Mouse (Mus musculus) limb, embryonic 14.5 days (tissue): Measurements from ENCODE around the gene Rnf41. TPM values are rescaled to one million over a fixed set of nuclear protein-coding genes. Genes with fewer than 3 reads are reported as not detected.

Experiments
- ATAC-seq: fragments of 200-750 bp; cut with Nextera tagmentation; 2 replicates; pipeline ENCODE4 v1.8.0; 2017; ENCODE audit warnings: low read depth, moderate number of reproducible peaks, moderate TSS enrichment; ENCODE audit not compliant: low FRiP score
- DNase-seq: peaks from one replicate; pipeline ENCODE4 v3.0.0-alpha.2; 2015; ENCODE audit warnings: low spot score
- H3K27ac ChIP-seq: fragments of 300-500 bp; sonication (generic); replicated peaks from 2 replicates; pipeline ENCODE4 v1.5.1; 2014; ENCODE audit warnings: low read depth, mild to moderate bottlenecking, low read length, moderate library complexity, mixed read lengths
- H3K27me3 ChIP-seq: fragments of 300-500 bp; sonication (generic); 2 replicates; pipeline ENCODE4 v1.6.1; 2014; ENCODE audit warnings: low read length, mixed read lengths; ENCODE audit not compliant: control insufficient read depth, insufficient read depth
- H3K36me3 ChIP-seq: fragments of 300-500 bp; sonication (generic); 2 replicates; pipeline ENCODE4 v1.6.1; 2014; ENCODE audit warnings: mild to moderate bottlenecking, low read length, moderate library complexity, mixed read lengths; ENCODE audit not compliant: control insufficient read depth, insufficient read depth
- H3K4me1 ChIP-seq: fragments of 300-500 bp; sonication (generic); 2 replicates; pipeline ENCODE4 v1.6.1; 2014; ENCODE audit warnings: antibody characterized with exemption, low read length, mixed read lengths; ENCODE audit not compliant: control insufficient read depth, insufficient read depth
- H3K4me2 ChIP-seq: fragments of 300-500 bp; sonication (generic); replicated peaks from 2 replicates; pipeline ENCODE4 v1.6.1; 2014; ENCODE audit warnings: low read depth, mild to moderate bottlenecking, low read length, moderate library complexity; ENCODE audit not compliant: severe bottlenecking
- H3K4me3 ChIP-seq: fragments of 300-500 bp; sonication (generic); replicated peaks from 2 replicates; pipeline ENCODE4 v1.5.1; 2014; ENCODE audit warnings: low read length
- H3K9ac ChIP-seq: fragments of 300-500 bp; sonication (generic); 2 replicates; pipeline ENCODE4 v1.6.1; 2014; ENCODE audit warnings: mild to moderate bottlenecking, low read depth, low read length, moderate library complexity; ENCODE audit not compliant: severe bottlenecking
- H3K9me3 ChIP-seq: fragments of 300-500 bp; sonication (generic); 2 replicates; pipeline ENCODE4 v1.6.1; 2016; ENCODE audit warnings: low read length; ENCODE audit not compliant: control insufficient read depth
- POLR2A ChIP-seq: fragments of 200-500 bp; IDR thresholded peaks from 2 replicates; pipeline ENCODE4 v1.8.0; 2012; ENCODE audit warnings: inconsistent platforms, mild to moderate bottlenecking, moderate library complexity, borderline replicate concordance; ENCODE audit not compliant: insufficient read depth, insufficient read length; ENCODE audit errors: extremely low read depth
- WGBS: fragments of 180-500 bp; shearing (Covaris S2); extraction: QIAGEN DNeasy Blood & Tissue Kit; methylation state at CpG from one replicate; pipeline ENCODE4 v1.1.7; 2014; 5-methylcytosine and 5-hydroxymethylcytosine counted together
- polyA plus RNA-seq, 2 experiments: library from polyadenylated mRNA; depleted of rRNA in 1 of 2; stranded (reverse) in 1 of 2; unstranded in 1 of 2; fragments of >200 nt; fragmentation: Nextera tagmentation in 1 of 2; extraction: Ambion mirVana in 1 of 2; gene quantifications; 2 replicates each; pipeline versions ENCODE4 v1.2.1 to v1.2.3; 2012 to 2014

The Rnf41 gene
- polyA plus RNA-seq, 2 experiments: 35.7 to 37.0 TPM

GRCm38 (mm10) chr10:128397466-128397865, 14.0 kb upstream of the Rnf41 start:
- WGBS: 66% methylated on average over 7 of the region's 7 CpGs
- no peak for DNase-seq
- H3K27ac ChIP-seq: no peak overlapping the region
- ATAC-seq: no peak
- peaks cover 2% of the 10 kb centered on the region; the same call in 1 of the 2 replicates for H3K4me1 ChIP-seq
- no peaks in the 10 kb centered on the region for H3K27me3 ChIP-seq
- H3K4me2 ChIP-seq: no peak overlapping the region
- H3K36me3 ChIP-seq: peaks cover 54% of the 10 kb centered on the region
- H3K9ac ChIP-seq: no peak overlapping the region
- no peak for TF ChIP-seq POLR2A
- H3K9me3 ChIP-seq: no peaks in the 10 kb centered on the region
- H3K4me3 ChIP-seq: no peak overlapping the region

GRCm38 (mm10) chr10:128400338-128400737, 11.1 kb upstream of the Rnf41 start:
- H3K36me3 ChIP-seq: peaks cover 34% of the 10 kb centered on the region
- 25% methylated on average over 5 of the region's 5 CpGs for WGBS
- H3K9me3 ChIP-seq: no peaks in the 10 kb centered on the region
- no peak for TF ChIP-seq POLR2A
- 0 out of 2 replicates have a peak overlapping the region, but pooled peaks have one; percentile 21 for H3K9ac ChIP-seq
- no peak overlapping the region for H3K27ac ChIP-seq
- no peak for DNase-seq
- no peak for ATAC-seq
- no peak overlapping the region for H3K4me3 ChIP-seq
- peaks cover 2% of the 10 kb centered on the region; the same call in 1 of the 2 replicates for H3K4me1 ChIP-seq
- no peaks in the 10 kb centered on the region for H3K27me3 ChIP-seq
- no peak overlapping the region for H3K4me2 ChIP-seq

GRCm38 (mm10) chr10:128401056-128401455, 10.4 kb upstream of the Rnf41 start, which contains the start of gene Slc39a5:
Gene Slc39a5, minus strand, starts transcription at chr10:128401229.
- H3K4me2 ChIP-seq: no peak within 1 kb of the TSS
- 38% methylated on average over 2 of the region's 2 CpGs for WGBS
- peaks cover 2% of the 10 kb centered on the region; the same call in 1 of the 2 replicates for H3K4me1 ChIP-seq
- ATAC-seq (no peak), DNase-seq (no peak)
- H3K9ac ChIP-seq: 0 out of 2 replicates have a peak within 1 kb of the TSS, but pooled peaks have one; percentile 21
- H3K9me3 ChIP-seq: no peaks in the 10 kb centered on the region
- no peak for TF ChIP-seq POLR2A
- H3K27me3 ChIP-seq: no peaks in the 10 kb centered on the region
- H3K27ac ChIP-seq: no peak within 1 kb of the TSS
- peaks cover 30% of the 10 kb centered on the region for H3K36me3 ChIP-seq
- no peak within 1 kb of the TSS for H3K4me3 ChIP-seq

- H3K27me3 ChIP-seq: no peaks in the 10 kb centered on the region
- peaks cover 28% of the 10 kb centered on the region for H3K36me3 ChIP-seq
- peaks cover 2% of the 10 kb centered on the region; the same call in 1 of the 2 replicates for H3K4me1 ChIP-seq
- H3K9me3 ChIP-seq: no peaks in the 10 kb centered on the region
- no peak overlapping the region for H3K4me3 ChIP-seq
- no peak overlapping the region for H3K9ac ChIP-seq
- no peak for TF ChIP-seq POLR2A
- 86% methylated on average over 9 of the region's 9 CpGs for WGBS
- no peak overlapping the region for H3K27ac ChIP-seq
- no peak overlapping the region for H3K4me2 ChIP-seq
- no peak for ATAC-seq
- no peak for DNase-seq
These were observed 9.8 kb upstream of the Rnf41 start for GRCm38 (mm10) chr10:128401638-128402037.

- no peaks in the 10 kb centered on the region for H3K9me3 ChIP-seq
- DNase-seq (no peak), ATAC-seq (no peak)
- WGBS: 83% methylated on average over 7 of the region's 7 CpGs
- H3K4me3 ChIP-seq: no peak overlapping the region
- H3K9ac ChIP-seq: no peak overlapping the region
- H3K4me1 ChIP-seq: peaks cover 6% of the 10 kb centered on the region; the same call in 1 of the 2 replicates
- H3K27me3 ChIP-seq: no peaks in the 10 kb centered on the region
- no peak for TF ChIP-seq POLR2A
- no peak overlapping the region for H3K4me2 ChIP-seq
- H3K36me3 ChIP-seq: peaks cover 23% of the 10 kb centered on the region; the same call in 1 of the 2 replicates
- H3K27ac ChIP-seq: no peak overlapping the region
These were observed 7.5 kb upstream of the Rnf41 start for GRCm38 (mm10) chr10:128403931-128404330.
